Mouse (Mus musculus) layer of hippocampus, adult 2 months (tissue): Measurements from ENCODE around the gene Gm8271. TPM values are rescaled to one million over a fixed set of nuclear protein-coding genes. Genes with fewer than 3 reads are reported as not detected.
"Not testable (repeated sequence)": the region's sequence is repeated elsewhere in the genome, so short reads cannot be mapped to it uniquely, and the experiment has no call there.

Experiments used
- DNase-seq, 2 experiments: peaks; one replicate each; pipeline ENCODE4 v3.0.0; 2022; ENCODE audit warnings: low spot score in 2 of 2
- H3K27ac ChIP-seq: fragments of 200-600 bp; 2 replicates; pipeline ENCODE4 v1.8.1; 2022
- H3K4me3 ChIP-seq: fragments of 200-600 bp; 2 replicates; pipeline ENCODE4 v1.8.1; 2022; ENCODE audit warnings: mild to moderate bottlenecking
- long read RNA-seq, 2 experiments: library from polyadenylated mRNA; stranded (forward); transcript quantifications; one replicate each; pipeline ENCODE4 v2.0.0; 2021; ENCODE audit warnings: borderline mapping rate in 2 of 2
- total RNA-seq, 2 experiments: library from RNA; stranded (reverse); gene quantifications; 2 replicates each; pipeline ENCODE4 v1.2.3; 2021

The Gm8271 gene
- not detected for total RNA-seq
- long read RNA-seq, experiment 1 = 0 reads
- long read RNA-seq, experiment 2 = 0 reads

DNA sequence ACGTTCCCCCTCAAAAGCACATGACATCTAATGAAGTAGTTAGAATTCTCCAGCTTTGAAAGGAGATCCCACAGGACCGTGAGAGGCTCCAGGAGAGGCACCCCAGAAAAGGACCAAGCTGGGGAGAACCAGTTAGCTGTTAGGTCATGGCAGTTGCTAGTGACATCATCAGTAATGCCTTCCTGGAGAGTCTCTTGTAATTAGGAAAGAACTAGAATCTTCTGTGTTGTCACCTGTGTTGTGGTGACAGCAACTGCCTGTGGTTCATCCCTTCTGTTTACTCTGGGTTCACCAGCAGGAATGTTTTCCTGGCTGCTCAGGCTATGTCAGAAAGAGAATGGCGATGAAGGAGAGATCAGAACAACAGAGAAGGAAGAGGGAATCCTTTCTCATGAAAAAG lies at the start of gene Gm8271:
TSS of gene Gm8271 (plus strand) at position 301 of the 400 bp plus-strand sequence.
- not testable (repeated sequence) for H3K4me3 ChIP-seq, H3K27ac ChIP-seq, DNase-seq

- H3K4me3 ChIP-seq, DNase-seq, H3K27ac ChIP-seq: not testable (repeated sequence)
These were observed 21.4 kb upstream of the Gm8271 start, which contains the start of gene Gm3317 for GRCm38 (mm10) chr14:5164235-5164634. TSS of gene Gm3317 (plus strand) at chr14:5164535.

Other genes starting within 250 kb of the Gm8271 start
- not detected for gene Gm8297, start 201.9 kb upstream of the Gm8271 start, total RNA-seq
- gene Gm3298, start 169.9 kb upstream of the Gm8271 start, total RNA-seq = not detected
- gene 4930555G01Rik, start 135.2 kb upstream of the Gm8271 start, total RNA-seq = not detected
- gene Gm8281, start 114.8 kb upstream of the Gm8271 start, total RNA-seq = 1 to 10 TPM; 1.2 to 1.9 TPM
- gene Gm8279, start 54.3 kb upstream of the Gm8271 start, total RNA-seq = not detected
- gene Gm3317, start 21.3 kb upstream of the Gm8271 start, total RNA-seq = not detected
- gene Gm3526, start 74.8 kb downstream of the Gm8271 start, total RNA-seq = not detected
- gene Gm3542, start 149.1 kb downstream of the Gm8271 start, total RNA-seq = not detected
- not detected for gene Gm3500, start 203.3 kb downstream of the Gm8271 start, total RNA-seq